Mouse (Mus musculus) yolk sac, embryonic 10.5 days (tissue): ENCODE measurements around the gene Cnn1.

Experiments
- DNase-seq: peaks from one replicate; pipeline ENCODE4 v3.0.0-alpha.2; 2017; ENCODE audit warnings: low spot score

Cnn1 gene

DNA sequence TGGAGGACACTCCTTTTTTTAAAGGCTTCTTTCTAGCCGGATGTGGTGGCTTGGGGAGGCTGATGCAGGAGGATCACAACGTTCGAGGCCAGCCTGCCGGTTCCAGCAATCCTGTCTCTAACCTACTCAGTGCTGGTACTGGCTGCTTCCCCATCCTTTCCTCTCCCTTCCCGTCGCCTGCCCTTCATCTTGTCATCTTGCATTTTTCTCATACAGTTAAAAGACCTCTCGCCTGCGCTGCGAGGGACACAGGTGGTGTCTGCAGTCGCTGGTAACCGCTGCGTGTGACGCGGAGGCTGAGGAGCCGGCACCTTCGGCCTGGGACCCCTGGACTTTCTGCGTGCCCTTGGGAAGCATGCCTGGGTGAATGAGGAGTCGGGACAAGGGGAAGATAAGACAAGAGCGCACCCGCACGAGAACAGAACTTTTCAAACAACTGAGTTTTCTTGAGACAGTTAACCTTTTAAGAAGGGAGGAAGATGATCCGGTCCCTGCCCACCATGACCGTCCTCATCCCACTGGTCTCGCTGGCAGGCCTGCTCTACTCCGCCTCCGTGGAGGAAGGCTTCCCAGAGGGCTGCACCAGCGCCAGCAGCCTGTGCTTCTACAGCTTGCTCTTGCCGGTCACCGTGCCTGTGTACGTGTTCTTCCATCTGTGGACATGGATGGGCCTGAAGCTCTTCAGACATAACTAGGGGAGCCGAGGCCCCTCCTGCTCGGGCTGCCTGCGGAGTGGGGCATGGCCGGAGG lies 58.7 kb downstream of the Cnn1 start:
- DNase-seq: no peak
